Mouse (Mus musculus) olfactory bulb, adult 2 months (tissue): Measurements from ENCODE around the gene Synpo2.

ENCODE experiments used
- CTCF ChIP-seq: fragments of 200-500 bp; IDR thresholded peaks from 2 replicates; pipeline ENCODE4 v1.5.1; 2012; ENCODE audit warnings: low read depth, mild to moderate bottlenecking, low read length, moderate library complexity; ENCODE audit not compliant: insufficient read depth
- POLR2A ChIP-seq: fragments of 200-500 bp; IDR thresholded peaks from 2 replicates; pipeline ENCODE4 v1.6.1; 2012; ENCODE audit warnings: mild to moderate bottlenecking, low read depth, low read length, moderate library complexity; ENCODE audit not compliant: insufficient read depth

GRCm38 (mm10) chr3:123081665-123082064 is 154.3 kb downstream of the Synpo2 start:
- TF ChIP-seq POLR2A (no peak), CTCF (no peak)
